Comparison of ENCODE assay signal across 28 mouse cellular contexts in the genomic region with DNA sequence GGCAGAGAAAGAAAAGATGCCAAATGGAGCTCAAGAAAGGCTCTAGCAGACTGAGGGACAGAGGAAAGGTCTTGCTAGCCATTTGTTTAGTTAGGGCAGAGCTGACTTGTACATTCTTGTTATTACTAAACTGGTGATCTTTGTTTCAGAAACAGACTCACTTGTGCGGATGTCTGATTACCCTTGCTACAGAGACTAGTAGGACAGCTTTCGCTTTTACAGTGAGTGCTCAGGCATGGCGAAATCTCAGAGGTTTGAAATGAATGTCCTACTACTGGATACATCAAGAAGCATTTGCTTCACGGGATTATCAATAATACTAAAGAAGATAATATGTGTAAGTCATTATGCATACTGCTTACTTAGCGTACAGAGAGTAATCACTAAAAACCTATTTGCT. TPM values are rescaled to one million over a fixed set of nuclear protein-coding genes. Genes with fewer than 3 reads are reported as not detected.
DNase-seq lines count a peak whose midpoint lies in the region; TF ChIP-seq lines count a peak whose summit lies in the region.
"Had no signal": no experiment of that assay in that cellular context is flagged by ENCODE, and none has a peak within 500 bp of the region (broad histone marks: within the 10 kb centered on the region; RNA-seq: fewer than 3 reads in every experiment).

No protein-coding gene starts in this region.

- peaks cover 33% of the 10 kb centered on the region for H3K79me2 ChIP-seq in CH12.LX (replicated peaks; ENCODE audit: control insufficient read depth, extremely low read depth, insufficient read depth, poor library complexity, severe bottlenecking)

- peak; percentile 87 for TF ChIP-seq EP300 in CH12.LX (IDR thresholded peaks at IDR 0.05; ENCODE audit: low read length)

- TF ChIP-seq POLR2A in spleen, adult 2 months (IDR thresholded peaks at IDR 0.05; ENCODE audit: low read depth, low read length) = no peak
- TF ChIP-seq POLR2A in CH12.LX (IDR thresholded peaks at IDR 0.05; ENCODE audit: low read depth, low read length) = no peak

- H3K9me3 ChIP-seq in CH12.LX (replicated peaks; ENCODE audit: low read length) = peaks cover 3% of the 10 kb centered on the region
- H3K9me3 ChIP-seq: embryonic facial prominence, embryonic 10.5 days; embryonic facial prominence, embryonic 13.5 days; forebrain, embryonic 12.5 days; forebrain, embryonic 15.5 days; heart, embryonic 15.5 days; intestine, embryonic 15.5 days had no signal

- no peak for TF ChIP-seq CTCF in spleen, adult 2 months (IDR thresholded peaks at IDR 0.05; ENCODE audit: extremely low read depth, insufficient read depth, insufficient read length, insufficient replicate concordance)
- no peak for TF ChIP-seq CTCF in CH12.LX (conservative IDR thresholded peaks at IDR 0.05 in 1 of 2, IDR thresholded peaks at IDR 0.05 in 1 of 2; ENCODE audit: low read depth in 2 of 2, low read length in 2 of 2)

- no peak for TF ChIP-seq RAD21 in CH12.LX (IDR thresholded peaks at IDR 0.05; ENCODE audit: low read depth, low read length)

- peak overlapping the region; percentile 93 for H3K4me2 ChIP-seq in CH12.LX (ENCODE audit: insufficient read depth, low read depth, poor library complexity, severe bottlenecking)
- H3K4me2 ChIP-seq: embryonic facial prominence, embryonic 13.5 days; forebrain, embryonic 12.5 days; forebrain, embryonic 15.5 days; heart, embryonic 12.5 days; heart, embryonic 15.5 days; hindbrain, embryonic 14.5 days; intestine, embryonic 15.5 days had no signal

- H3K36me3 ChIP-seq in spleen, adult 2 months (ENCODE audit: control insufficient read depth, insufficient read depth, low read length) = peaks cover 13% of the 10 kb centered on the region
- peaks cover 10 to 26% of the 10 kb centered on the region in 2 experiments for H3K36me3 ChIP-seq in CH12.LX (replicated peaks in 1 of 2; ENCODE audit: control insufficient read depth in 1 of 2, insufficient read depth in 1 of 2, low read length in 1 of 2)
- H3K36me3 ChIP-seq: embryonic facial prominence, embryonic 10.5 days; embryonic facial prominence, embryonic 13.5 days; forebrain, embryonic 12.5 days; forebrain, embryonic 15.5 days; heart, embryonic 15.5 days; hindbrain, embryonic 10.5 days; intestine, embryonic 15.5 days had no signal

- peaks cover 9% of the 10 kb centered on the region for H3K4me1 ChIP-seq in spleen, adult 2 months (ENCODE audit: control insufficient read depth, insufficient read depth, insufficient read length)
- H3K4me1 ChIP-seq in CH12.LX (ENCODE audit: control insufficient read depth in 1 of 2, insufficient read depth in 2 of 2) = peaks cover 4 to 59% of the 10 kb centered on the region in 2 experiments
- H3K4me1 ChIP-seq: embryonic facial prominence, embryonic 10.5 days; forebrain, embryonic 12.5 days; hindbrain, embryonic 10.5 days; intestine, embryonic 15.5 days had no signal

- no peak for DNase-seq in spleen, adult 2 months (ENCODE audit: low read depth in 1 of 2, low spot score in 2 of 2)
- DNase-seq in spleen, postnatal 14 days (ENCODE audit: low spot score in 2 of 2) = no peak
- DNase-seq in CH12.LX (ENCODE audit: extremely low read depth) = peak; percentile 82
- DNase-seq in induced T-regulatory cell, adult 2 months (ENCODE audit: low read depth) = peak; percentile 63
- DNase-seq in adrenal gland, postnatal 25 days = no peak
- no peak for DNase-seq in adrenal gland, postnatal 10 days
- DNase-seq in left cerebral cortex, adult 11 months (ENCODE audit: low spot score) = no peak
- DNase-seq: adrenal gland, postnatal 14 days; cerebellum, adult 11-12 months; cerebellum, adult 8-10 months; cerebellum, postnatal 10 days; cerebellum, postnatal 36 days; embryo, embryonic 11 days; gastrocnemius, postnatal 25 days; heart, adult 18-20 months; heart, postnatal 10 days; heart, postnatal 36 days had no signal

- H3K27ac ChIP-seq in spleen, adult 2 months (ENCODE audit: insufficient read depth, low read length) = no peak overlapping the region
- H3K27ac ChIP-seq in CH12.LX (ENCODE audit: insufficient read depth, low read depth) = peak overlapping the region; percentile 88
- H3K27ac ChIP-seq: embryonic facial prominence, embryonic 10.5 days; embryonic facial prominence, embryonic 13.5 days; forebrain, embryonic 12.5 days; forebrain, embryonic 15.5 days; heart, embryonic 15.5 days; hindbrain, embryonic 10.5 days; hindbrain, embryonic 14.5 days; hindbrain, postnatal 0 days; intestine, embryonic 15.5 days had no signal

- 72% methylated on average over 5 of the region's 5 CpGs for WGBS in spleen, adult 2 months

- H3K27me3 ChIP-seq in spleen, adult 2 months (ENCODE audit: control insufficient read depth, insufficient read depth, low read length) = no peaks in the 10 kb centered on the region
- no peaks in the 10 kb centered on the region for H3K27me3 ChIP-seq in CH12.LX (replicated peaks)
- H3K27me3 ChIP-seq: embryonic facial prominence, embryonic 13.5 days; forebrain, embryonic 12.5 days; forebrain, embryonic 15.5 days; heart, embryonic 12.5 days; heart, embryonic 15.5 days; intestine, embryonic 15.5 days had no signal

- in situ Hi-C loops in CH12.LX (cut with MboI; ENCODE audit: low pct_ligation_motif_present, low pct_unique_long_range_greater_than_20kb, low sequenced_read_pairs) = loop anchor here (10.0 kb wide), 1 partner anchor 130 kb away; no protein-coding TSS in a partner anchor

- peak overlapping the region; percentile 58 for H3K9ac ChIP-seq in CH12.LX (ENCODE audit: insufficient read depth, low read depth)
- H3K9ac ChIP-seq: embryonic facial prominence, embryonic 13.5 days; forebrain, embryonic 12.5 days; forebrain, embryonic 15.5 days; heart, embryonic 12.5 days; heart, embryonic 15.5 days; hindbrain, embryonic 14.5 days; intestine, embryonic 15.5 days had no signal

- dilution Hi-C loops in CH12.LX (cut with MboI; ENCODE audit: extremely low pct_ligation_motif_present, extremely low pct_unique_long_range_greater_than_20kb, low sequenced_read_pairs) = no loop called here

- peak overlapping the region; percentile 7; the same call in 1 of the 2 replicates for H3K4me3 ChIP-seq in spleen, adult 2 months (ENCODE audit: extremely low read depth, insufficient read depth, insufficient read length)
- H3K4me3 ChIP-seq in CH12.LX (replicated peaks in 1 of 3; ENCODE audit: low read depth in 2 of 3, low read length in 2 of 3, poor library complexity in 1 of 3) = peak overlapping the region in 2 of 3 experiments; percentile 17 to 28
- H3K4me3 ChIP-seq: embryonic facial prominence, embryonic 10.5 days; embryonic facial prominence, embryonic 13.5 days; erythroblast, embryonic 14.5 days; forebrain, embryonic 12.5 days; forebrain, embryonic 15.5 days; heart, embryonic 12.5 days; heart, embryonic 15.5 days; hindbrain, embryonic 10.5 days; intestine, embryonic 15.5 days had no signal

TF ChIP-seq in CH12.LX, 34 proteins besides CTCF, POLR2A, EP300 and RAD21 (continues in another document):
- TF ChIP-seq BHLHE40 (IDR thresholded peaks at IDR 0.05; ENCODE audit: low read depth, low read length) = peak; percentile 78
- TF ChIP-seq POLR2AphosphoS2 (IDR thresholded peaks at IDR 0.05; ENCODE audit: low read depth, low read length) = no peak
- TF ChIP-seq MAFK (IDR thresholded peaks at IDR 0.05; ENCODE audit: insufficient replicate concordance, low read length) = peak; percentile 75
- peak; percentile 52; the same call in 1 of the 2 replicates for TF ChIP-seq MXI1 (IDR thresholded peaks at IDR 0.05; ENCODE audit: low read depth, low read length)
- TF ChIP-seq GABPA (IDR thresholded peaks at IDR 0.05; ENCODE audit: insufficient replicate concordance, low read depth, low read length) = no peak
- no peak for TF ChIP-seq MAX (IDR thresholded peaks at IDR 0.05; ENCODE audit: low read length)
- TF ChIP-seq ZKSCAN1 (IDR thresholded peaks at IDR 0.05; ENCODE audit: borderline replicate concordance, low read depth, low read length) = peak; percentile 72
- TF ChIP-seq E2F4 (IDR thresholded peaks at IDR 0.05; ENCODE audit: insufficient replicate concordance, low read depth, low read length) = no peak
- TF ChIP-seq USF2 (conservative IDR thresholded peaks at IDR 0.05; ENCODE audit: low read depth, low read length) = no peak
- peak; percentile 91 for TF ChIP-seq JUND (conservative IDR thresholded peaks at IDR 0.05; ENCODE audit: low read depth, low read length)
- no peak for TF ChIP-seq NELFE (IDR thresholded peaks at IDR 0.05; ENCODE audit: low read depth, low read length)
- no peak; the same call in 1 of the 2 replicates for TF ChIP-seq ZNF384 (IDR thresholded peaks at IDR 0.05; ENCODE audit: low read depth, low read length)
- TF ChIP-seq SMC3 (IDR thresholded peaks at IDR 0.05; ENCODE audit: low read depth, low read length) = no peak
- TF ChIP-seq USF1 (IDR thresholded peaks at IDR 0.05; ENCODE audit: low read depth, low read length) = no peak
- no peak for TF ChIP-seq MAZ (IDR thresholded peaks at IDR 0.05; ENCODE audit: low read depth, low read length)
- peak; percentile 66; the same call in 1 of the 2 replicates for TF ChIP-seq TCF12 (IDR thresholded peaks at IDR 0.05; ENCODE audit: low read depth, low read length)
- no peak; the same call in 1 of the 2 replicates for TF ChIP-seq CHD2 (IDR thresholded peaks at IDR 0.05; ENCODE audit: low read length)
- peak; percentile 82 for TF ChIP-seq JUN (IDR thresholded peaks at IDR 0.05; ENCODE audit: insufficient read depth, low read depth, low read length)
- peak; percentile 95 for TF ChIP-seq IRF4 (IDR thresholded peaks at IDR 0.05; ENCODE audit: low read depth, low read length)
- TF ChIP-seq CHD1 (IDR thresholded peaks at IDR 0.05; ENCODE audit: low read depth, low read length) = no peak; the same call in 1 of the 2 replicates
- peak; percentile 63; the same call in 1 of the 2 replicates for TF ChIP-seq ETS1 (conservative IDR thresholded peaks at IDR 0.05; ENCODE audit: low read depth, low read length)
- TF ChIP-seq NRF1 (IDR thresholded peaks at IDR 0.05; ENCODE audit: low read depth, low read length) = no peak
- no peak for TF ChIP-seq UBTF (IDR thresholded peaks at IDR 0.05; ENCODE audit: low read depth, low read length)
- no peak for TF ChIP-seq MYC (IDR thresholded peaks at IDR 0.05; ENCODE audit: low read depth, low read length)

RNA-seq across cellular contexts. Expression of gene Cacybp, which starts 32.0 kb away (rescaled TPM):
- 6.0 TPM in 2 replicates for polyA plus RNA-seq in spleen, adult 2 months (2012; rRNA removed)
- total RNA-seq in CH12.LX (2012; rRNA removed) = 130 and 174 TPM in 2 replicates
- total RNA-seq in CH12.LX (2014; rRNA removed) = 390 and 459 TPM in 2 replicates
- 357 and 459 TPM in 2 replicates for polyA plus RNA-seq in CH12.LX (2012; ENCODE audit: insufficient read length, low read depth)
- total RNA-seq in adrenal gland, postnatal 25 days (2021) = 81.3 and 101 TPM in 2 replicates
- 10 to 100 TPM; 68.3 to 74.0 TPM for total RNA-seq in adrenal gland, postnatal 10 days (2021)

RNA-seq across cellular contexts. Expression of gene Mrps14, which starts 49.7 kb away (rescaled TPM):
- 9.9 and 13.0 TPM in 2 replicates for polyA plus RNA-seq in spleen, adult 2 months (2012; rRNA removed)
- total RNA-seq in CH12.LX (2012; rRNA removed) (103 and 107 TPM in 2 replicates), CH12.LX (2014; rRNA removed) (142 and 147 TPM in 2 replicates)
- polyA plus RNA-seq in CH12.LX (2012; ENCODE audit: insufficient read length, low read depth) = 103 and 106 TPM in 2 replicates
- 73.0 and 98.2 TPM in 2 replicates for total RNA-seq in adrenal gland, postnatal 25 days (2021)
- 100 to 1,000 TPM; 114 to 116 TPM for total RNA-seq in adrenal gland, postnatal 10 days (2021)

Comparison
In these comparisons a context has a peak if more than half of its experiments do, and no peak if none do; other contexts are left out.
1. DNase-seq: peak in CH12.LX (single experiment) and induced T-regulatory cell, adult 2 months (single experiment); none in spleen, adult 2 months (0 of 2), spleen, postnatal 14 days (0 of 2), adrenal gland, postnatal 25 days (single experiment), adrenal gland, postnatal 10 days (single experiment) and left cerebral cortex, adult 11 months (single experiment).